Mouse (Mus musculus) embryonic fibroblast, embryonic 13.5 days (primary cell): ENCODE measurements around the gene Itgb6.

Source experiments
- CTCF ChIP-seq: IDR thresholded peaks from 2 replicates; pipeline ENCODE4 v1.5.1; 2011; ENCODE audit warnings: mild to moderate bottlenecking, control low read depth, low read length, moderate library complexity, borderline replicate concordance; ENCODE audit not compliant: insufficient read depth
- POLR2A ChIP-seq: IDR thresholded peaks from 2 replicates; pipeline ENCODE4 v1.6.1; 2011; ENCODE audit warnings: low read depth, mild to moderate bottlenecking, control low read depth, low read length, moderate library complexity

DNA sequence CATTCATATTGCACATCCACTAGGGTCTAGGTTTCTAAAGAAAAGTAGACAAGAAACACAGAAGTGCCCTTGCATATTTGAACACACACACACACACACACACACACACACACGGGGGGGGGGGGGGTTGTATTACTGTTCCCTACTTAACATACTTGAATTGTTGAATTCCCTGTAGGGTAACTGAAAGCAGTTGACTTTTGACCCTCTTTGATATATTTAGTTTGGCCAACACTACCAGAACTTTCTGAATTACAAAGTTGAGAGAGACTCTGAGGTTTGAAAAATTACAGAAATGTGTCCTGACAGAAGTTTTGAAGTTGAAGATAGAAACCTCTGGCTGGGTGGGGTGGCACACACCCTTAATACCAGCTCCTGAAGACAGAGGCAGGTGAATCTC is 32.2 kb downstream of the Itgb6 start:
- no peak for TF ChIP-seq CTCF
- TF ChIP-seq POLR2A = no peak
